Mouse (Mus musculus) heart, postnatal 0 days (tissue): ENCODE measurements around the gene Tmem252.

Experiments used
- CTCF ChIP-seq: IDR thresholded peaks from 2 replicates; pipeline ENCODE4 v1.5.1; 2016; ENCODE audit warnings: antibody characterized with exemption, control low read depth, low read depth
- EP300 ChIP-seq: IDR thresholded peaks from 2 replicates; pipeline ENCODE4 v1.6.1; 2016; ENCODE audit warnings: antibody characterized with exemption, low read depth

GRCm38 (mm10) chr19:24701716-24702115, 27.9 kb downstream of the Tmem252 start:
- TF ChIP-seq CTCF (peak; percentile 17), EP300 (no peak)
